Mouse (Mus musculus) gonadal fat pad, adult 2 months (tissue): Measurements from ENCODE around the gene Gpr18. TPM values are rescaled to one million over a fixed set of nuclear protein-coding genes. Genes with fewer than 3 reads are reported as not detected.

Source experiments
- DNase-seq: peaks from one replicate; pipeline ENCODE4 v3.0.0-alpha.2; 2012; ENCODE audit warnings: low read depth
- polyA plus RNA-seq: library from polyadenylated mRNA; depleted of rRNA; stranded (reverse); fragments of >200 nt; gene quantifications from 2 replicates; pipeline ENCODE4 v1.2.3, GENCODE M21; 2012

Gene Gpr18
- polyA plus RNA-seq, 1 experiment: 0.77 TPM

- DNase-seq: no peak
Observed at GRCm38 (mm10) chr14:121949436-121949835, 33.9 kb upstream of the Gpr18 start.

- DNase-seq: no peak
Observed at GRCm38 (mm10) chr14:121947966-121948365, 32.4 kb upstream of the Gpr18 start.

GRCm38 (mm10) chr14:121947201-121947760 is 31.7 kb upstream of the Gpr18 start:
- DNase-seq: no peak

GRCm38 (mm10) chr14:121946728-121947127 is 31.1 kb upstream of the Gpr18 start:
- DNase-seq: no peak

GRCm38 (mm10) chr14:121946131-121946530 is 30.6 kb upstream of the Gpr18 start:
- DNase-seq: no peak

GRCm38 (mm10) chr14:121939582-121939981 is 24.0 kb upstream of the Gpr18 start:
- DNase-seq: no peak

GRCm38 (mm10) chr14:121938256-121939191 is 22.9 kb upstream of the Gpr18 start:
- DNase-seq: no peak

- no peak for DNase-seq
Observed at GRCm38 (mm10) chr14:121937601-121938255, 22.1 kb upstream of the Gpr18 start.

GRCm38 (mm10) chr14:121936856-121937255 is 21.3 kb upstream of the Gpr18 start:
- no peak for DNase-seq

GRCm38 (mm10) chr14:121936356-121936755 is 20.8 kb upstream of the Gpr18 start:
- DNase-seq: no peak

- no peak for DNase-seq
Observed at GRCm38 (mm10) chr14:121934597-121934946, 19.0 kb upstream of the Gpr18 start.

GRCm38 (mm10) chr14:121933906-121934596 is 18.5 kb upstream of the Gpr18 start:
- no peak for DNase-seq

GRCm38 (mm10) chr14:121932180-121932579 is 16.6 kb upstream of the Gpr18 start:
- DNase-seq: no peak

- no peak for DNase-seq
Observed at GRCm38 (mm10) chr14:121931594-121931993, 16.0 kb upstream of the Gpr18 start.

GRCm38 (mm10) chr14:121930731-121931383 is 15.3 kb upstream of the Gpr18 start:
- DNase-seq: no peak

GRCm38 (mm10) chr14:121929243-121929951 is 13.8 kb upstream of the Gpr18 start:
- DNase-seq: no peak

GRCm38 (mm10) chr14:121928375-121929137 is 13.0 kb upstream of the Gpr18 start:
- DNase-seq: no peak

GRCm38 (mm10) chr14:121927451-121927850 is 11.9 kb upstream of the Gpr18 start:
- no peak for DNase-seq

- no peak for DNase-seq
Observed at GRCm38 (mm10) chr14:121926901-121927300, 11.3 kb upstream of the Gpr18 start.

- DNase-seq: no peak
Observed at GRCm38 (mm10) chr14:121924876-121925275, 9.3 kb upstream of the Gpr18 start.
